Mouse (Mus musculus): ENCODE measurements around the gene Rsu1. TPM values are rescaled to one million over a fixed set of nuclear protein-coding genes. Genes with fewer than 3 reads are reported as not detected.

Rsu1 gene
- polyA plus RNA-seq, 1 experiment from 2014 or later, result 125 TPM

DNA sequence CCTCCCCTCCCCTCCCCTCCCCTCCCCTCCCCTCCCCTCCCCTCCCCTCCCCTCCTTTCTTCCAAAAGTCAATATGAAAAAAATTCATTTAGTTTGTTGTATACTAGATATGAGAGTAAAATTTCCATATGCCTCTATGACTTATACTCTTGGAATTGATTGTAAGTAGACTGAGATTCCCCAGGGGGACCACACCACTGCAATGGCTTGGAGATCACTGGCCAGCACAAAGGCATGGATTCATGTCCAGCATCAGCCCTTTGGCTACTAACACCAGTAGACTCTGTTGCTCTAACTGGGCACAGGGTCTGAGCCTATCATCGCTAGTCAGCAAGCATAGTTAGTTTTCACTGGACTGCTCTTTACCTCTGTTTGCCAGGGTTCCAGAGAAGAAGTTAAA lies 180.4 kb downstream of the Rsu1 start:
- Histone ChIP-seq H3K4me3 (no peak overlapping the region), H3K36me3 (no peaks in the 10 kb centered on the region), H3K9ac (no peak overlapping the region), H3K4me2 (replicated peaks) (no peak overlapping the region), H3K27me3 (no peaks in the 10 kb centered on the region), H3K27ac (no peak overlapping the region), H3K4me1 (no peaks in the 10 kb centered on the region), H3K9me3 (no peaks in the 10 kb centered on the region)
- 91% methylated on average over 1 of the region's 1 CpGs for WGBS
- no peak for ATAC-seq (ENCODE audit: low FRiP score, low read depth)

DNA sequence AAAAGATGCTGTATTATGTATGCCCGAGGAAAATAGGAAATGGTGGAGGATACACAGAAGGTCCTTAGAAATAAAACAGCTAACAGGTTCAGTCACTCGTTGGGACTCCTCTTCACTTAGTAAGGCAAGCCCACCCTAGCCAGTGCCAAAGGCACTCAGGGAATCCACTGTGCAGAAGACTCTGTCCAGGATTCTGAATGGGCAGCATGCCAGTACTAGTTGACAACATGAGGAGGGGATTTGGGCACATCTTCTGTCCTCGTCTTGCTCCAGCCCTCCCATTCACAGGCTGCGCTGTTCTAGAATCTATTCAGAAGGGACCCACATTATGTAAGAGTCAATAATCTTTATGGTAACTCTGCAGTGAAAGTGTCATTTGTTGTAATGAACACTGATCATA lies 181.4 kb downstream of the Rsu1 start:
- H3K4me2 ChIP-seq (replicated peaks), result no peak overlapping the region
- no peak overlapping the region for H3K27ac ChIP-seq
- no peaks in the 10 kb centered on the region for H3K9me3 ChIP-seq
- no peaks in the 10 kb centered on the region for H3K27me3 ChIP-seq
- no peak for ATAC-seq (ENCODE audit: low FRiP score, low read depth)
- H3K36me3 ChIP-seq, result no peaks in the 10 kb centered on the region
- 89% methylated on average over 4 of the region's 4 CpGs for WGBS
- H3K9ac ChIP-seq, result no peak overlapping the region
- no peak overlapping the region for H3K4me3 ChIP-seq
- H3K4me1 ChIP-seq, result no peaks in the 10 kb centered on the region

DNA sequence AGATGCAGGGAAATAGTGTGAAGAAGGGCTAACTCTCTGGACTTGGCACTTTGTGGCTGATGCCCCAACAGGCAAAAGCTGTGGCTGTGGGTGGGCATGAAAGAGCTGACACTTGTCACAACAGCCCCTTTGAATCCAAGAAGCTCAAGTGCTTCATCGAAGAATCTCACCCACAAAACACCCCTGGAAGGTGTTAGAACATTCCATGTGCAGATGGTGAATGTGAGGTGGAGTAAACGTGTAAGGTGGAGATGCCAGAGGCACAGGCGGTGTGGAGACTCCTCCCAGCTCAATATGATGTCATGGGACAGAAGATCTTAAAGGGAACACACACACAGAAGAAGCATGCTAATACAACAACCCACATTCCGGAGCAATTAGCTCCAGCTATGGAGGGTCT lies 182.9 kb downstream of the Rsu1 start:
- no peak overlapping the region for H3K27ac ChIP-seq
- no peak overlapping the region for H3K4me2 ChIP-seq (replicated peaks)
- H3K4me1 ChIP-seq, result no peaks in the 10 kb centered on the region
- no peak for ATAC-seq (ENCODE audit: low FRiP score, low read depth)
- H3K9me3 ChIP-seq, result no peaks in the 10 kb centered on the region
- no peak overlapping the region for H3K4me3 ChIP-seq
- H3K9ac ChIP-seq, result no peak overlapping the region
- H3K27me3 ChIP-seq, result no peaks in the 10 kb centered on the region
- 67% methylated on average over 4 of the region's 4 CpGs for WGBS
- H3K36me3 ChIP-seq, result no peaks in the 10 kb centered on the region

- 96% methylated on average over 2 of the region's 2 CpGs for WGBS
- Histone ChIP-seq H3K9me3 (no peaks in the 10 kb centered on the region), H3K27ac (no peak overlapping the region), H3K27me3 (no peaks in the 10 kb centered on the region), H3K4me1 (no peaks in the 10 kb centered on the region), H3K9ac (no peak overlapping the region), H3K4me2 (replicated peaks) (no peak overlapping the region), H3K36me3 (no peaks in the 10 kb centered on the region), H3K4me3 (no peak overlapping the region)
- ATAC-seq (ENCODE audit: low FRiP score, low read depth), result no peak
These were observed 183.4 kb downstream of the Rsu1 start for GRCm38 (mm10) chr2:13087811-13088210.

DNA sequence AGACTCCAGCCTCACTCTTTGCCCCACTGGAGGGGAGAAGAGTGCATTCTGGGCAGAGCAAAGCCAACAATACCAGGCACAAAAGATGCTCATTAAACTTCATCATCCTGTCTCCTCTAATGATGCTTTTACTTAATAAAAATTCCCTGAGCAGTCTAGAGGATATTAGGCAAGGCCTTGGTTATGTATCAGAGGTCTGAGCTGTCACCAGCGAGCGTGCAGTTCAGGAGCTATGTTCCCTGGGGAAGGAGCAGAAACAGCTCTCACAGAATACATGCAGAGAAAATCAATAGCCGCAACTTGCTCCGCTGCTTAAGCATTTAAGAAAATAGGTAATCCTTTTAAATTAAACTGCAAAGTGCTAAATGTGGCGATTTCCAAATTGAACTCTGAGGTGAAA lies 187.0 kb downstream of the Rsu1 start:
- Histone ChIP-seq H3K36me3 (no peaks in the 10 kb centered on the region), H3K4me2 (replicated peaks) (no peak overlapping the region), H3K27ac (no peak overlapping the region), H3K9ac (no peak overlapping the region), H3K27me3 (no peaks in the 10 kb centered on the region), H3K4me3 (no peak overlapping the region), H3K9me3 (no peaks in the 10 kb centered on the region), H3K4me1 (no peaks in the 10 kb centered on the region)
- WGBS, result 71% methylated on average over 5 of the region's 5 CpGs
- ATAC-seq (ENCODE audit: low FRiP score, low read depth), result no peak

DNA sequence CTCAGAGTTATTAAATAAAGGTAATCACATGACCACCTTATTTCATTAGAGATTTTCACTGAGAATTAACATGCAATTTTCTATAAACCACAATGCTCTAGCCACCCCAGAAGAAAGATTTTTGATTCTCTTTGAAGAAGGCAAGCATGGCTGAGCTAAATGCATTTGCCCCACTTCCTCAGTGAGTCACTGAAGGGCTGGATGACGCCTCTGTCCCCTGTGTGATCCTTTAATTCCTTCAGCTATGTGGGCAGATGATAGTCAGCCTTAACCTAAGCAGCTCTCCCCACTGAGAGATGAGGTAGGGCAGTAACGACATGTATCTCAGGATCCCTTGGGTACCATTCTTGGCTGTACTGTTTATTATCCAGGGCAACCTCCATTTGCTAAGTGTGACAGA lies 190.7 kb downstream of the Rsu1 start:
- no peak for ATAC-seq (ENCODE audit: low FRiP score, low read depth)
- Histone ChIP-seq H3K4me1 (peaks cover 7% of the 10 kb centered on the region), H3K27ac (no peak overlapping the region), H3K9me3 (no peaks in the 10 kb centered on the region), H3K36me3 (peaks cover 7% of the 10 kb centered on the region; the same call in 1 of the 2 replicates), H3K9ac (no peak overlapping the region), H3K4me3 (no peak overlapping the region), H3K27me3 (no peaks in the 10 kb centered on the region), H3K4me2 (replicated peaks) (no peak overlapping the region)
- WGBS, result 75% methylated on average over 2 of the region's 2 CpGs

DNA sequence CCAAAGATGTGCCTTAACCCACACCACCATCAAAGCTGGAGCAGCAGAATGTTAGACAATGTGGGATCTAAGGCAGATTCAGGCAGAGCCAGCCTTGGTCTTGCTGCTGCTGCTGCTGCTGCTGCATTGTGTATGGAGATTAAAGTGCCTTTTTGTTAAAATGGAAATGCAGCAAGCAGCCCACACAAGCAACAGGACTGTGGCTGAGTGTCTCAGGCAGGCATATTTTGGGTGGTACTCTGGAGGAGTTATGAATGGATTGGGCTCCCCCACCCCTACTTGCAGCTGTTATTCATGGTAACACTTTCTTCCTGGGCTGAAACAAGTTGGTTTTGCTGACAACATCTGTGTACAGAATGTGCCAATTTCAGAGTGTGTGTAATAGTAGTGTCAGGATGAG lies 199.0 kb downstream of the Rsu1 start:
- Histone ChIP-seq H3K4me3 (no peak overlapping the region), H3K36me3 (peaks cover 7% of the 10 kb centered on the region; the same call in 1 of the 2 replicates), H3K9ac (no peak overlapping the region), H3K9me3 (no peaks in the 10 kb centered on the region), H3K4me1 (peaks cover 1% of the 10 kb centered on the region; the same call in 1 of the 2 replicates), H3K27ac (no peak overlapping the region), H3K4me2 (replicated peaks) (no peak overlapping the region), H3K27me3 (no peaks in the 10 kb centered on the region)
- ATAC-seq (ENCODE audit: low FRiP score, low read depth), result no peak

GRCm38 (mm10) chr2:13060426-13061170 lies 210.6 kb downstream of the Rsu1 start:
- Histone ChIP-seq H3K36me3 (no peaks in the 10 kb centered on the region), H3K4me2 (replicated peaks) (no peak overlapping the region), H3K27me3 (no peaks in the 10 kb centered on the region), H3K4me3 (no peak overlapping the region), H3K27ac (no peak overlapping the region), H3K9ac (no peak overlapping the region), H3K4me1 (no peaks in the 10 kb centered on the region), H3K9me3 (no peaks in the 10 kb centered on the region)
- no peak for ATAC-seq (ENCODE audit: low FRiP score, low read depth)
- 85% methylated on average over 5 of the region's 5 CpGs for WGBS

DNA sequence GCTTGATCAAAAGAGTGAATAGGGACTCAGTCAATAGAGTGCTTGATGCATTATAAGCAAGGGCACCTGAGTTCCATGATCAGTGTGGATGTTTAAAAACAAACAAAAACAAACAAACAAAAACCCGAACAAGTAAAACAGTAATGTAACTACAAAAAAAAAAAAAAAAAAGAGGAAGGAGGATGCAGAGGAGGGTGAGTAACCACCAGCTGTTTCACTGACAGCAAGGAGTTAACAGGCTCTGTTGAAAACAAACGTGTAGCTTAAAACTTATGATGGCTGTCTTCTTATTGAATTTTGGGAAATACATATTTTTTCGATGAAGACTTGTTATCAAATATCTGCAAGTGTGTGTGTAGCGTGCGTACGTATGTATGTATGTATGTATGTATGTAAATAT lies 222.6 kb downstream of the Rsu1 start:
- H3K36me3 ChIP-seq, result no peaks in the 10 kb centered on the region
- no peaks in the 10 kb centered on the region for H3K27me3 ChIP-seq
- 90% methylated on average over 6 of the region's 6 CpGs for WGBS
- ATAC-seq (ENCODE audit: low FRiP score, low read depth), result no peak
- no peaks in the 10 kb centered on the region for H3K9me3 ChIP-seq
- no peak overlapping the region for H3K27ac ChIP-seq
- no peak overlapping the region for H3K4me3 ChIP-seq
- H3K9ac ChIP-seq, result no peak overlapping the region
- no peak overlapping the region for H3K4me2 ChIP-seq (replicated peaks)
- no peaks in the 10 kb centered on the region for H3K4me1 ChIP-seq

- no peak overlapping the region for H3K27ac ChIP-seq
- no peak overlapping the region for H3K4me3 ChIP-seq
- no peak for ATAC-seq (ENCODE audit: low FRiP score, low read depth)
- 89% methylated on average over 4 of the region's 4 CpGs for WGBS
- no peaks in the 10 kb centered on the region for H3K27me3 ChIP-seq
- no peaks in the 10 kb centered on the region for H3K36me3 ChIP-seq
- H3K4me2 ChIP-seq (replicated peaks), result no peak overlapping the region
- H3K4me1 ChIP-seq, result no peaks in the 10 kb centered on the region
- no peak overlapping the region for H3K9ac ChIP-seq
- no peaks in the 10 kb centered on the region for H3K9me3 ChIP-seq
These were observed 226.7 kb downstream of the Rsu1 start for GRCm38 (mm10) chr2:13044555-13044954.

DNA sequence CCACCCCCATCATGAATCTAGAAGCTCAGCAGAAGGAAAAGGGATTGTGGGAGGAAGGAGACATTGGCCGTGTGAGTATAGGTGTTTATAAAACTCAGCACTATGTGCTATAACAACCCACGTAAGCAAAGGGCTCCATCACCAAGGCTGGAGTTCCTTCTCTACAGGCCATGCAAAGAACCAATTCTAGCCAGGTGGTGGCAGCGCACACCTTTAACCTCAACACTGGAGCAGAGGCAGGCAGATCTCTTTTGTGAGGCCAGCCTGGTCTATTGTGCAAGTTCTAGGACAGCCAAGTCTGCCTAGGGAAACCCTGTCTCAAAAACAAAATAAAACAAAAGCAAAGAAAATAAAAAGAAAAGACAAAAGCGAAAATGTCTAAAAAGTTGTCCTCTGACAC lies 231.4 kb downstream of the Rsu1 start:
- no peak overlapping the region for H3K27ac ChIP-seq
- ATAC-seq (ENCODE audit: low FRiP score, low read depth), result no peak
- 92% methylated on average over 4 of the region's 4 CpGs for WGBS
- H3K9ac ChIP-seq, result no peak overlapping the region
- no peaks in the 10 kb centered on the region for H3K36me3 ChIP-seq
- H3K9me3 ChIP-seq, result no peaks in the 10 kb centered on the region
- no peaks in the 10 kb centered on the region for H3K27me3 ChIP-seq
- no peak overlapping the region for H3K4me3 ChIP-seq
- no peaks in the 10 kb centered on the region for H3K4me1 ChIP-seq
- H3K4me2 ChIP-seq (replicated peaks), result no peak overlapping the region

- Histone ChIP-seq H3K27ac (no peak overlapping the region), H3K27me3 (no peaks in the 10 kb centered on the region), H3K4me3 (no peak overlapping the region), H3K36me3 (no peaks in the 10 kb centered on the region), H3K9me3 (no peaks in the 10 kb centered on the region), H3K4me2 (replicated peaks) (no peak overlapping the region), H3K4me1 (no peaks in the 10 kb centered on the region), H3K9ac (no peak overlapping the region)
- no peak for ATAC-seq (ENCODE audit: low FRiP score, low read depth)
- WGBS, result 70% methylated on average over 3 of the region's 3 CpGs
These were observed 232.4 kb downstream of the Rsu1 start for GRCm38 (mm10) chr2:13038772-13039171.

Measured in limb, embryonic 13.5 days (tissue).